Mouse (Mus musculus) heart, embryonic 14.5 days (tissue): Measurements from ENCODE around the gene Tiam1. TPM values are rescaled to one million over a fixed set of nuclear protein-coding genes. Genes with fewer than 3 reads are reported as not detected.

Experiments used
- ATAC-seq: fragments of 200-750 bp; cut with Nextera tagmentation; 2 replicates; pipeline ENCODE4 v1.8.0; 2017; ENCODE audit warnings: low read depth, moderate TSS enrichment; ENCODE audit not compliant: insufficient number of reproducible peaks, insufficient read depth, low FRiP score
- H3K27ac ChIP-seq, 2 experiments: fragments of 200-500 bp in 1 of 2; fragments of 300-500 bp in 1 of 2; sonication (generic) in 1 of 2; replicated peaks in 1 of 2; 2 replicates each; pipeline ENCODE4 v1.5.1; 2012 to 2014; ENCODE audit warnings: low read depth in 2 of 2, low read length in 2 of 2, control low read depth in 1 of 2, mild to moderate bottlenecking in 1 of 2, mixed read lengths in 1 of 2; ENCODE audit not compliant: control insufficient read depth in 1 of 2, insufficient read depth in 1 of 2
- H3K27me3 ChIP-seq: fragments of 300-500 bp; sonication (generic); 2 replicates; pipeline ENCODE4 v1.6.1; 2014; ENCODE audit warnings: mild to moderate bottlenecking, low read length, control low read depth; ENCODE audit not compliant: control insufficient read depth, insufficient read depth
- H3K36me3 ChIP-seq: fragments of 300-500 bp; sonication (generic); 2 replicates; pipeline ENCODE4 v1.6.1; 2014; ENCODE audit warnings: mild to moderate bottlenecking, control low read depth, low read length, mixed read lengths; ENCODE audit not compliant: control insufficient read depth, insufficient read depth
- H3K4me1 ChIP-seq, 2 experiments: fragments of 200-500 bp in 1 of 2; fragments of 300-500 bp in 1 of 2; sonication (generic) in 1 of 2; 2 replicates each; pipeline ENCODE4 v1.6.1; 2012 to 2014; ENCODE audit warnings: low read length in 2 of 2, control low read depth in 1 of 2, mixed read lengths in 1 of 2; ENCODE audit not compliant: control insufficient read depth in 2 of 2, insufficient read depth in 2 of 2
- H3K4me2 ChIP-seq: fragments of 300-500 bp; sonication (generic); 2 replicates; pipeline ENCODE4 v1.6.1; 2014; ENCODE audit warnings: mild to moderate bottlenecking, low read length
- H3K4me3 ChIP-seq, 2 experiments: fragments of 200-500 bp in 1 of 2; fragments of 300-500 bp in 1 of 2; sonication (generic) in 1 of 2; 2 replicates each; pipeline ENCODE4 v1.5.1; 2012 to 2014; ENCODE audit warnings: low read length in 2 of 2, mild to moderate bottlenecking in 2 of 2, control low read depth in 1 of 2, low read depth in 1 of 2, moderate library complexity in 1 of 2; ENCODE audit not compliant: control insufficient read depth in 1 of 2, insufficient read depth in 1 of 2
- H3K9ac ChIP-seq: fragments of 300-500 bp; sonication (generic); 2 replicates; pipeline ENCODE4 v1.6.1; 2014; ENCODE audit warnings: mild to moderate bottlenecking, low read length
- H3K9me3 ChIP-seq: fragments of 300-500 bp; sonication (generic); 2 replicates; pipeline ENCODE4 v1.6.1; 2016; ENCODE audit warnings: low read length, control low read depth; ENCODE audit not compliant: control insufficient read depth
- WGBS: fragments of 180-500 bp; shearing (Covaris S2); extraction: QIAGEN DNeasy Blood & Tissue Kit; methylation state at CpG from one replicate; pipeline ENCODE4 v1.1.7; 2014; 5-methylcytosine and 5-hydroxymethylcytosine counted together
- polyA plus RNA-seq: library from polyadenylated mRNA; unstranded; fragments of >200 nt; fragmentation: Nextera tagmentation; extraction: Ambion mirVana; gene quantifications from 2 replicates; pipeline ENCODE4 v1.2.1, GENCODE M21; 2014

Gene Tiam1
- polyA plus RNA-seq, 1 experiment from 2014 or later = 12.6 TPM

- Histone ChIP-seq H3K4me1 (no peaks in the 10 kb centered on the region), H3K4me3 (no peak overlapping the region), H3K4me2 (no peak overlapping the region), H3K9me3 (no peaks in the 10 kb centered on the region), H3K27me3 (no peaks in the 10 kb centered on the region), H3K36me3 (no peaks in the 10 kb centered on the region), H3K27ac (no peak overlapping the region), H3K9ac (no peak overlapping the region)
- 59% methylated on average over 6 of the region's 6 CpGs for WGBS
- no peak for ATAC-seq
Observed at GRCm38 (mm10) chr16:89738963-89739362, 404.6 kb downstream of the Tiam1 start.

Other genes starting within 250 kb of the Tiam1 start
- 1,040 and 1,157 TPM in 2 replicates for gene Sod1, start 77.0 kb upstream of the Tiam1 start, polyA plus RNA-seq
- gene Scaf4, start 140.7 kb upstream of the Tiam1 start, polyA plus RNA-seq = 17.5 and 20.9 TPM in 2 replicates
- 9.7 and 10.4 TPM in 2 replicates for gene Hunk, start 242.2 kb upstream of the Tiam1 start, polyA plus RNA-seq